Mouse (Mus musculus) lung, adult 2 months (tissue): ENCODE measurements around the gene Wdr1.

Experiments
- CTCF ChIP-seq: fragments of 200-500 bp; IDR thresholded peaks from 2 replicates; pipeline ENCODE4 v1.5.1; 2011; ENCODE audit warnings: mild to moderate bottlenecking, low read length, control low read depth; ENCODE audit not compliant: insufficient read depth
- POLR2A ChIP-seq: fragments of 200-500 bp; IDR thresholded peaks from 2 replicates; pipeline ENCODE4 v1.6.1; 2011; ENCODE audit warnings: low read depth, mild to moderate bottlenecking, control low read depth, low read length, borderline replicate concordance; ENCODE audit errors: extremely low read depth

GRCm38 (mm10) chr5:38520838-38521237 is 42.2 kb downstream of the Wdr1 start:
- TF ChIP-seq CTCF (no peak), POLR2A (no peak)
